Mouse (Mus musculus): ENCODE data around the gene Lhfpl2.

- TF ChIP-seq CTCF (IDR thresholded peaks at IDR 0.05; ENCODE audit: low read depth) (no peak), EP300 (optimal IDR thresholded peaks at IDR 0.05) (no peak)
Measured at GRCm38 (mm10) chr13:94135180-94135579, 77.6 kb downstream of the Lhfpl2 start.
